Mouse (Mus musculus): Measurements from ENCODE around the gene Mfrp.

Mfrp gene

GRCm38 (mm10) chr9:44101490-44101889, at the start of gene Mfrp:
TSS of gene Mfrp (plus strand) at chr9:44101729.
- no peak for DNase-seq

GRCm38 (mm10) chr9:44052855-44053254, 48.7 kb upstream of the Mfrp start:
- no peak for DNase-seq

DNA sequence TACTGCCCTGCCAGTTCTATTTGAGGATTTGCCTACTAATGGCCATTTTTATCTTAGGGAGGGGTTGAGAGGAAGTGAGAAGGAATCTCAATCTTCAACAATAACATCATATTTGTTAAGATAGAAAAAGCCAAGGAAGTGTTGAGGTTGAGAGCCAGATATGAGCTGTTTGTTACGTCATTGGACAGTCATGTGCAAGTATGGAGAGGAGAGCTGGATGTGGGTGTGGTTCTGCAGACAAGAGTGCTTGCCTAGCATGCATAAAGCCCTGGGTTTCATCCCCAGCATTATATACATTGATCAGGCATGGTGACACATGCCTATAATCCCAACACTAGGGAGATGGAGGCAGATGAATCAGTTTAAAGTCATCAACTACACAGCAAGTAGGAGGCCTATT, 47.6 kb upstream of the Mfrp start:
- no peak for DNase-seq

DNA sequence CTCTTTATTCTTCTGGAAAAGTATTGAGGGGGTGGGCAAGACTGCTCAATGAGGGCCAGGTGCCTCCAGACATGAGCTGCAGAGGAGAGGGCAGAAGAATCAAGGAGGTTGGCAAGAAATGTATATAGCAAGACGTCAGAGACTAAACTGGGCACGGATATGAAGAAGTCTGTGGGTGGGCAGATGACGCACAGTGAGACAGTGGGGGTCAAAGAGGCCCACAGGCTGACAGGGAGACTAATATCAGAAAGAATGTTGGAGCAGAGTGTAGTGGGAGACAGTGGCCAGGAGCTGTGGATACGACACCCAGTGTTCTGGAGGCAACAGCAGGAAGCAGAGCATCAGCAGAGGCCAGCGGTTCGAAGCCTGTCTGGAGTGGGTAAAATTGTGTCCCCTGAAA, 42.9 kb upstream of the Mfrp start:
- no peak for DNase-seq

DNA sequence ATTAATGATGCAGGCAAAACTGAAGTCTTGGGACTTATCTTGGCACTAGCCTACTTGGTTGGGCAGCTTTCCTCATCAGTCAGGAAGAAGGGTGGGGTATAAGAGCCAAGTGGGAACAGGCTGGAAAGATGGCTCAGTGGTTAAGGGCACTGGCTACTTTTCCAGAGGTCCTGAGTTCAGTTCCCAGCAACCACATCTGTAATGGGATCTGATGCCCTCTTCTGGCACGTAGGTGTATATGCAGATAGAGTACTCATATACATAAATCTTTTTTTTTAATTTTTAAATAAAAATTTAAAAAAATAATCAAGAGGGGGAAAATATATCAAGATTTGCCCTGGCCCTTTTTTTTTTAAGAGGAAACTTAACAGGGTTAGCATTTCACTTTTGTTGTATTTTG, 36.4 kb upstream of the Mfrp start:
- no peak for DNase-seq

GRCm38 (mm10) chr9:44066785-44067225, 34.7 kb upstream of the Mfrp start, which contains the start of gene Usp2:
TSS of gene Usp2 (plus strand) at chr9:44067021.
- DNase-seq = peak; percentile 99

- no peak for DNase-seq
Observed at GRCm38 (mm10) chr9:44067241-44067959, 34.1 kb upstream of the Mfrp start.

GRCm38 (mm10) chr9:44067960-44068330, 33.6 kb upstream of the Mfrp start:
- DNase-seq = no peak

DNA sequence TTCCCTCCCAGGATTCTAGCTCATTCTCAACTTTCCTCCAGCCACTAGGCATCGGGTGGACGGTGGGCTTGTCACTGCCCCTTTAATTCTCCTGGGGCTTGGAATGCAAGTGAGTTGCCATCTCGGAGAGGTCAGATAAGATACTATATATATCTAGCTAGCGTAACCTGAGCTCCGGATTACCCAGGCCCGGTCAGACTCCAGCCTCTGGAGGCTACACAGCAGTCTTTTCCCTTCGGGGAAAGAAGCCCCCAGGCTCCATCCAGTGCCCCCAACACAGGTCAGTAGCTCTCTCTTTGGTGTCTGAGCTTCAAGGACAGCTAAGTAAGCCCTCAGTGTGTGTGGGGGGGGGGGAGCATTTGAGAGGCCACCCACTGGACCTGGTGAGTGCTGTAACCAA, 32.3 kb upstream of the Mfrp start:
- DNase-seq = no peak

DNA sequence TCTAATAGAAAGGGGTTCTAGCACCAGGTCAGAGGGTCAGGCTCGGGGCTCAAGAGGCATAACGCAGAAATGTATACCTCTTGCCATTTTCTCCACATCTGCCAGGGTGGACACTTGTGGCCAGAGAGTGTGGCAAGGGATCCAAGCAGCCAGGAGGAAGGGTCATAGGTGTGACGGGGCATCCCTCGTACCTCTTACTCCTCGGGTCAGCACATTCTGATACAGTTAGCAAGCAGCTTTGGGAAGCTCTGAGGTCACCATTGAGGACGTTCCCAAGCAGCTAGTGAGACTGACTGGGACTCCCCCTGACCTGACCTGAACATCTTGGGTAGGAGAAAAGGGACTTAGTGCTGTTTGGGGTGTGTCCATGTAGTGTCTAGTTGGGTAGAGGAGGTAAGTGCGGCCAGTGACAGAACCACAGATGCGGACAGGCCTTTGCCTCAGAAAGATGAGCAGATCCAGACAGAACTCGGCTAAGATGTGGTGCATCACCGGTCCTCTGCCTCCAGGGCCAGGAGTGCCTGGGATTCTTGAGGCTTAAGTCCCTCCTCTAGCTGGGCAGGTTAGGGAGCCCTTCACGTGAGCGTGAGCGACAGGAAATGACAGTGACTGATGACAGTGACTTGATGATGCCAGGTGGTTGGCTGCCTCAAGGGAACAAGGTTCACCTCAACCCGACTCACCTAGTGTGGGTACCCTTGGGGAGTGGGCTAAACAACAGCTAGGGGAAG, 31.3 kb upstream of the Mfrp start:
- DNase-seq = no peak

DNA sequence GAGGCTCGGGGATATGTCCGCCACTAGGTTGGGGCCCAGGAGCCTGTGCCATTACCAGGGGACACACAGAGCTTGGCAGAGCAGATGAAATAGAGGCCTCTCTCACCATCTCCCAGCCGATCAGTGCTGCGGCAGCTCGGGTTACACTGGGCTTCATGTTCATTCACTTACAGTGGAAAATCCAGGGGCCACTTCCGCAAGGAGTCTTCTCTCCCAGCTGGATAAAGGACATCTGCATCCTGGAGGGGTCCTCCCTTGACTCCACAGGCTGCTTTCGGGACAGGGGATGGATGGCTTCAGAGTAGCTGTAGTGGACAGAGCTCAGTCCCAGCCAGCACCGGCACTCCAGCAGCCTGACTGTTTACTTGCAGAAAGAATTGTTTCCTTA, 30.7 kb upstream of the Mfrp start:
- DNase-seq = no peak

DNA sequence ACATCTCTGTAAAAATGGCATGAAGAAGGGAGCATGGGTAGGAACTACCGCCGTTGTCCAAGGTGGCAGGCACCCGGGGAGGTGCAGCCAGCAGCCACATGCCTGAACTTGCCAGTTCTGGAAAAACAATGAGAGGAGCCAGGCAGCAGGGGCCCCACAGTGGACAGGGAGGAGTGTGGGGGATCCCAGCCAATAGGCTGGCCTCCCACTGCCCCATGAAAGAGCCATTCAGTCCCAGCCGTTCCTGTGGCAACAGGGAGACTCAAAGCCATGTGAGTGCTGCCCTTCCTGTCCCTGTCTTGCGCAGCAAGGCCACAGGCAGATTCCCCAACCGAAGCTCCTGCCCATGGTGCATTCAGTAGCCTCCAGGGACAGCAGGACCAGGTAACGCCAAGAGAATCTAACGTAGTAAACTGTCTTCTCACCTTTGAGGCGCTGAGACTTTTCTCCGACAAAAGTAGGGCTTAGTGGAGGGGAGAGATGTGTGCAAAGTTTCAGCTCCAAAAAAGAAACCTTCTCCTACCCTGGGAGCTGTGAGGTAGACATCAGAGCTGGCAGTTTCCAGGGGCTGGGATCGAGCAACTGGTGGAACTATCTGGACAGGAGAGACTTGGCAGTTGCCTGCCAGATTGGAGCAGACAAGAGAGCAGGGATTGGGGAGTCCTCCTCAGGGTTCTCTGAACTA, 29.5 kb upstream of the Mfrp start:
- DNase-seq = no peak

DNA sequence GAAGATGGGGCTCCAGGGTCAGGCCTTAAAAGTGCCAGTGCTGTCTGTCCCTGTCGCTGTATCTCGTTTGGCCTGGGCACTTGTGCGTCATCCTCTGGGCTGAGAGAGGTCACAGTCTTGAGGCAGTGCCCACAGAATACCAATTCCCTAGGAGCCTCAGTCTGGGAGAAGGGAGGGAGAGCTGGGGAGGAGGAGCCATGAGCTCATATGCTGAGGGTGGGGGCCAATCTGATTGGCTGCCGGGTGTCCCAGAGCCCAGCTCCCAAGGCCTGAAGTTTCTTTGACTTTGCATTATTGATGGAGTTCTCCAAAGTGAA, 29.0 kb upstream of the Mfrp start:
- no peak for DNase-seq

- no peak for DNase-seq
Observed at GRCm38 (mm10) chr9:44073115-44073514, 28.4 kb upstream of the Mfrp start.

DNA sequence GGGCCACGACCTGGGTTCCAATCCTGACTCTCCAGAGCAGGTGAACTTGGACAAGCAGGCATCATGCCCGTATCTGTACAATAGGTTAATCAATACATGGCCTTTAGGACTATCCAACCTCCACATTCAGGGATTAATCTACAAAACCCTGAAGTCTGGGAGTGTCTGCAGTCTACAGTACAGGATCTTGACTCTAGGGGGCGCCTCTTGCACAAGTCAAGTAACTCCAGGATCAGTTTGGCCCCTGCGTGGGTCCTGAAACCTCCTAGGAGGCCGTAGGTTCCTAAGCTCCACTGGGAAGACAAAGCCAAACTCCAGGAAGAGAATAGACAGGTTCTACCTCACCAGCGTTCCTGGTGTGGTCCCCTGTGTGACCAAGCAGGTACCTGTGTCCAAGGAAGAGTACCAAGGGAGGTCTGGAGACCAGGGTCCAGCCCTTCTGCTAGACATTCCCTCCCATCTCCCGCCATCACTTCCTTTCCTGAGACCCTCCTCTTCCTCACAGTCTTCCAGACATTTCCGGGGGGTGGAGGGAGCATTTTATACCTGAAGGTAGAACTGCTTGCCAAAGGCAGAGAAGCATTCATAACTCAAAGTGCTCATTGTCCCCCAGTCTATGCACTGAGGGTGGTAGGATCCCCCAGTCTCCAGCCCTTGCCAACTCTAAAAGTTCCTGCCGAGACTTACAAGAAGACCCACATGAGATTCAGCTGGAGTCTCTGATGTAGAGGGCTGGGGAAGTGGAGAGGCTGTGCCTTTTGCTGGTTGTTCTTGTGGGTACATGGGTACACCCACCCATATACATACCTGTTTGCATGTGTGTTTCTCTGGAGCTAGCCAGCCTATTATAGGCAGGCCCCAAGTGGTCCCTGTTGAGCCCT, 26.9 kb upstream of the Mfrp start:
- no peak for DNase-seq

- no peak for DNase-seq
Observed at GRCm38 (mm10) chr9:44075276-44075995, 26.1 kb upstream of the Mfrp start.

GRCm38 (mm10) chr9:44075996-44076763, 25.3 kb upstream of the Mfrp start:
- DNase-seq = no peak

DNA sequence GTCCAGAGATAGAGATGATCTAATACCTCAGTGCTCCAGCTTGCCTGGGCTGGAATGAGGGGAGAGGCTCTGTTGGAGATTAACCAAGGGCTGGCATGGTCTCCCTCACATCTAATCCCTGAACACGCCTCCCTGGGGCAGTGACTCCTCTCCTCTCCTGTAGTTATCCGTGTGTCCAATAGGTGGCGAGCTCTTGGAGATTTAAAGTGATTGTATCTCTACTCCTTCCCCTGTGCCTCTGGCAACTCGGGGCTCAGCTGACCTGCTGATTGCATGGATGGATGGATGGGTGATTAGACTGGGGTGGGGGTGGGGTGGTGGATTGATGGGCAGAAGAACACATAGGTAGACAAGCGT, 24.8 kb upstream of the Mfrp start:
- DNase-seq = peak; percentile 88

DNA sequence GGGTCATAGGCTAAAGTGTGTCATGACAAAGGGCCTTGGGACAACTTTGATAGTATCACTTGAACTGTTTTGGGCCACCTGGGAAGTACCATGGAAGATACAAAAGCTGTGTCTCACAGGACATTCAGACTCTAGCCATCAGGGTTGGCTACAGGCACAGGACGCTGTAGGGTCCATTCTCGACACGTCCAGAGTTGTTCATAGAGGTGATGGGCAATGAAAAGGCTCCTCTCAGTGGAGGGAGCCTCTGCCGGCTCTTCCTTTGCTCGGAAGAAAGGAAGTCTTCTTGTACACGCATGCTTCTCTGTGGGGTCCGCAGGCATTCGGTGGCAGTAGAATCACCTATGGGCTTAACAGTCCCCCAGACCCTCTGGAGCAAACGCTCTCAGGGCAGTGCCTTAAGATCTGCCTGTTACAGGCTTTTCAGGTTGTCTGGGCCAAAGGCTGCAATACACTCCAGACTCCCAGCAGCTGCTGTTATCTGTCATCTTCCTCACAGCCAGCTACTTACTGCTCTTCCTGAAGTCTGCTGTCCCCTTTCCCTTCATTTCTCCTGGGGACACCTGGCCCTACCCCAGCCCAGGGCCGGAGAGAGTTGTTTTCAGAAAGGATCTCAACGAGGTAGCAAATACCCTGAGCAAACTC, 24.1 kb upstream of the Mfrp start:
- no peak for DNase-seq

- DNase-seq = peak; percentile 58
Observed at GRCm38 (mm10) chr9:44078136-44078797, 23.3 kb upstream of the Mfrp start.

Data from kidney, postnatal 14 days (tissue).